Mouse (Mus musculus) heart, embryonic 14.5 days (tissue): ENCODE data around the gene Olfr1225. TPM values are rescaled to one million over a fixed set of nuclear protein-coding genes. Genes with fewer than 3 reads are reported as not detected.
"Not testable (repeated sequence)": the region's sequence is repeated elsewhere in the genome, so short reads cannot be mapped to it uniquely, and the experiment has no call there.

Experiments
- ATAC-seq: fragments of 200-750 bp; cut with Nextera tagmentation; 2 replicates; pipeline ENCODE4 v1.8.0; 2017; ENCODE audit warnings: low read depth, moderate TSS enrichment; ENCODE audit not compliant: insufficient number of reproducible peaks, insufficient read depth, low FRiP score
- H3K27ac ChIP-seq, 2 experiments: fragments of 200-500 bp in 1 of 2; fragments of 300-500 bp in 1 of 2; sonication (generic) in 1 of 2; replicated peaks in 1 of 2; 2 replicates each; pipeline ENCODE4 v1.5.1; 2012 to 2014; ENCODE audit warnings: low read depth in 2 of 2, low read length in 2 of 2, control low read depth in 1 of 2, mild to moderate bottlenecking in 1 of 2, mixed read lengths in 1 of 2; ENCODE audit not compliant: control insufficient read depth in 1 of 2, insufficient read depth in 1 of 2
- H3K27me3 ChIP-seq: fragments of 300-500 bp; sonication (generic); 2 replicates; pipeline ENCODE4 v1.6.1; 2014; ENCODE audit warnings: mild to moderate bottlenecking, low read length, control low read depth; ENCODE audit not compliant: control insufficient read depth, insufficient read depth
- H3K36me3 ChIP-seq: fragments of 300-500 bp; sonication (generic); 2 replicates; pipeline ENCODE4 v1.6.1; 2014; ENCODE audit warnings: mild to moderate bottlenecking, control low read depth, low read length, mixed read lengths; ENCODE audit not compliant: control insufficient read depth, insufficient read depth
- H3K4me1 ChIP-seq, 2 experiments: fragments of 200-500 bp in 1 of 2; fragments of 300-500 bp in 1 of 2; sonication (generic) in 1 of 2; 2 replicates each; pipeline ENCODE4 v1.6.1; 2012 to 2014; ENCODE audit warnings: low read length in 2 of 2, control low read depth in 1 of 2, mixed read lengths in 1 of 2; ENCODE audit not compliant: control insufficient read depth in 2 of 2, insufficient read depth in 2 of 2
- H3K4me2 ChIP-seq: fragments of 300-500 bp; sonication (generic); 2 replicates; pipeline ENCODE4 v1.6.1; 2014; ENCODE audit warnings: mild to moderate bottlenecking, low read length
- H3K4me3 ChIP-seq, 2 experiments: fragments of 200-500 bp in 1 of 2; fragments of 300-500 bp in 1 of 2; sonication (generic) in 1 of 2; 2 replicates each; pipeline ENCODE4 v1.5.1; 2012 to 2014; ENCODE audit warnings: low read length in 2 of 2, mild to moderate bottlenecking in 2 of 2, control low read depth in 1 of 2, low read depth in 1 of 2, moderate library complexity in 1 of 2; ENCODE audit not compliant: control insufficient read depth in 1 of 2, insufficient read depth in 1 of 2
- H3K9ac ChIP-seq: fragments of 300-500 bp; sonication (generic); 2 replicates; pipeline ENCODE4 v1.6.1; 2014; ENCODE audit warnings: mild to moderate bottlenecking, low read length
- H3K9me3 ChIP-seq: fragments of 300-500 bp; sonication (generic); 2 replicates; pipeline ENCODE4 v1.6.1; 2016; ENCODE audit warnings: low read length, control low read depth; ENCODE audit not compliant: control insufficient read depth
- WGBS: fragments of 180-500 bp; shearing (Covaris S2); extraction: QIAGEN DNeasy Blood & Tissue Kit; methylation state at CpG from one replicate; pipeline ENCODE4 v1.1.7; 2014; 5-methylcytosine and 5-hydroxymethylcytosine counted together
- polyA plus RNA-seq: library from polyadenylated mRNA; unstranded; fragments of >200 nt; fragmentation: Nextera tagmentation; extraction: Ambion mirVana; gene quantifications from 2 replicates; pipeline ENCODE4 v1.2.1, GENCODE M21; 2014

Olfr1225 gene
- not detected in 2 replicates for polyA plus RNA-seq

- Histone ChIP-seq H3K27ac (no peak within 1 kb of the TSS), H3K4me2 (no peak within 1 kb of the TSS), H3K36me3 (no peaks in the 10 kb centered on the region), H3K4me3 (no peak within 1 kb of the TSS), H3K27me3 (no peaks in the 10 kb centered on the region), H3K9ac (no peak within 1 kb of the TSS), H3K9me3 (no peaks in the 10 kb centered on the region), H3K4me1 (no peaks in the 10 kb centered on the region)
- WGBS: 89% methylated on average over 1 of the region's 1 CpGs
- ATAC-seq: no peak
Observed at GRCm38 (mm10) chr2:89174569-89174968, at the start of gene Olfr1225. Gene Olfr1225, minus strand, starts transcription at chr2:89174669.

GRCm38 (mm10) chr2:89199948-89200347, 25.5 kb upstream of the Olfr1225 start, which contains the start of gene Olfr1226:
Gene Olfr1226, minus strand, starts transcription at chr2:89200048.
- no peaks in the 10 kb centered on the region for H3K27me3 ChIP-seq
- H3K9me3 ChIP-seq: no peaks in the 10 kb centered on the region
- WGBS: 59% methylated on average over 2 of the region's 2 CpGs
- no peak within 1 kb of the TSS for H3K4me2 ChIP-seq
- no peak within 1 kb of the TSS for H3K9ac ChIP-seq
- ATAC-seq: no peak
- no peaks in the 10 kb centered on the region for H3K4me1 ChIP-seq
- H3K27ac ChIP-seq: no peak within 1 kb of the TSS
- H3K36me3 ChIP-seq: no peaks in the 10 kb centered on the region
- no peak within 1 kb of the TSS for H3K4me3 ChIP-seq

- no peak for ATAC-seq
Observed at GRCm38 (mm10) chr2:89196325-89196982, 22.0 kb upstream of the Olfr1225 start.

GRCm38 (mm10) chr2:89164711-89165110, 9.8 kb downstream of the Olfr1225 start:
- not testable (repeated sequence) for H3K4me2 ChIP-seq, H3K27ac ChIP-seq, H3K4me3 ChIP-seq, H3K36me3 ChIP-seq, H3K4me1 ChIP-seq, H3K9me3 ChIP-seq, ATAC-seq, H3K27me3 ChIP-seq, H3K9ac ChIP-seq
- WGBS: 77% methylated on average over 4 of the region's 4 CpGs

More at GRCm38 (mm10) chr2:89196325-89196982, 22.0 kb upstream of the Olfr1225 start:
- H3K27me3 ChIP-seq: no peaks in the 10 kb centered on the region
- H3K4me1 ChIP-seq: no peaks in the 10 kb centered on the region
- H3K36me3 ChIP-seq: no peaks in the 10 kb centered on the region
- H3K9me3 ChIP-seq: no peaks in the 10 kb centered on the region
- H3K4me3 ChIP-seq: no peak overlapping the region
- H3K4me2 ChIP-seq: no peak overlapping the region
- H3K27ac ChIP-seq: no peak overlapping the region
- WGBS: 76% methylated on average over 3 of the region's 3 CpGs
- H3K9ac ChIP-seq: no peak overlapping the region

- H3K27ac ChIP-seq, H3K9me3 ChIP-seq, H3K4me2 ChIP-seq, ATAC-seq, H3K4me3 ChIP-seq, H3K9ac ChIP-seq, H3K36me3 ChIP-seq, H3K4me1 ChIP-seq, H3K27me3 ChIP-seq: not testable (repeated sequence)
- 91% methylated on average over 8 of the region's 8 CpGs for WGBS
Observed at GRCm38 (mm10) chr2:89163991-89164390, 10.5 kb downstream of the Olfr1225 start, which contains the start of gene Olfr1224-ps1. Gene Olfr1224-ps1, minus strand, starts transcription at chr2:89164091.

GRCm38 (mm10) chr2:89151460-89151859, 23.0 kb downstream of the Olfr1225 start, which contains the start of gene Olfr1223:
Gene Olfr1223, minus strand, starts transcription at chr2:89151560.
- 50% methylated on average over 1 of the region's 1 CpGs for WGBS
- Histone ChIP-seq H3K4me2 (no peak within 1 kb of the TSS), H3K4me1 (no peaks in the 10 kb centered on the region), H3K9ac (no peak within 1 kb of the TSS), H3K27ac (no peak within 1 kb of the TSS), H3K4me3 (no peak within 1 kb of the TSS), H3K27me3 (no peaks in the 10 kb centered on the region), H3K36me3 (no peaks in the 10 kb centered on the region), H3K9me3 (no peaks in the 10 kb centered on the region)
- ATAC-seq: no peak

- H3K4me2 ChIP-seq: no peak within 1 kb of the TSS
- WGBS: 12% methylated on average over 3 of the region's 3 CpGs
- ATAC-seq: no peak
- no peaks in the 10 kb centered on the region for H3K4me1 ChIP-seq
- H3K27me3 ChIP-seq: no peaks in the 10 kb centered on the region
- no peak within 1 kb of the TSS for H3K27ac ChIP-seq
- no peak within 1 kb of the TSS for H3K9ac ChIP-seq
- H3K36me3 ChIP-seq: no peaks in the 10 kb centered on the region
- H3K4me3 ChIP-seq: no peak within 1 kb of the TSS
- no peaks in the 10 kb centered on the region for H3K9me3 ChIP-seq
Observed at GRCm38 (mm10) chr2:89132954-89133353, 41.5 kb downstream of the Olfr1225 start, which contains the start of gene Olfr1222. Gene Olfr1222, minus strand, starts transcription at chr2:89133054.
